Mouse (Mus musculus) lung, postnatal 0 days (tissue): Measurements from ENCODE around the gene Adam22.

Experiments used
- CTCF ChIP-seq: IDR thresholded peaks from 2 replicates; pipeline ENCODE4 v1.5.1; 2016; ENCODE audit warnings: antibody characterized with exemption, mild to moderate bottlenecking
- EP300 ChIP-seq: IDR thresholded peaks from 2 replicates; pipeline ENCODE4 v1.6.1; 2016; ENCODE audit warnings: antibody characterized with exemption, mild to moderate bottlenecking, control low read depth

DNA sequence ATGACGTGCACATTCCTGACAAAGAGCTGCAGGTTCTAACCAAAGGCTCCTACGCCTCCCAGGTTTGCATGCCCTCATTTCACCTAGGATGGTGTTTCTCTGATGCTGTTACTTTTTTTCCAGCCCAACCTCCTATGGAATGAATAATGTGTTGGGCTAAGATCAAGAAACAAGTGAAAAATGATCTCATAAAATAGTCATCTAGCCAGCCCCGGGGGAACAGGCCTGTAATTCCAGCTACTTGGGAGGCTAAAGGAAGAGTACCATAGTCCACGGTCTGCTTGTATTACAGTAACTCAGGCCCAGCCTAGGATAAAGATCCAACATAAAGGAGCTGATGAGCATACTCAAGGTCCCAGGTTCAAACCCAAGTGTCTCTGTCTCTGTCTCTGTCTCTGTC, 57.1 kb downstream of the Adam22 start:
- TF ChIP-seq CTCF (no peak), EP300 (no peak)
